Mouse (Mus musculus) liver, embryonic 11.5 days (tissue): ENCODE results near the gene Adora1. TPM values are rescaled to one million over a fixed set of nuclear protein-coding genes. Genes with fewer than 3 reads are reported as not detected.

Source experiments
- ATAC-seq: fragments of 200-750 bp; cut with Nextera tagmentation; replicated peaks from 2 replicates; pipeline ENCODE4 v1.8.0; 2017; ENCODE audit warnings: moderate number of reproducible peaks, mild to moderate bottlenecking, moderate TSS enrichment, moderate library complexity; ENCODE audit not compliant: low FRiP score
- DNase-seq: peaks from one replicate; pipeline ENCODE4 v3.0.0-alpha.2; 2017; ENCODE audit warnings: low spot score
- H3K27ac ChIP-seq: fragments of 300-500 bp; sonication (generic); 2 replicates; pipeline ENCODE4 v1.5.1; 2014; ENCODE audit warnings: mild to moderate bottlenecking, low read depth, low read length, control low read depth
- H3K27me3 ChIP-seq: fragments of 300-500 bp; sonication (generic); replicated peaks from 2 replicates; pipeline ENCODE4 v1.6.1; 2014; ENCODE audit warnings: low read length, mixed read lengths; ENCODE audit not compliant: control insufficient read depth, insufficient read depth
- H3K36me3 ChIP-seq: fragments of 300-500 bp; sonication (generic); 2 replicates; pipeline ENCODE4 v1.6.1; 2014; ENCODE audit warnings: mild to moderate bottlenecking, low read length, moderate library complexity, mixed read lengths; ENCODE audit not compliant: control insufficient read depth, insufficient read depth
- H3K4me1 ChIP-seq: fragments of 300-500 bp; sonication (generic); replicated peaks from 2 replicates; pipeline ENCODE4 v1.6.1; 2014; ENCODE audit warnings: low read length, mixed read lengths; ENCODE audit not compliant: control insufficient read depth, insufficient read depth
- H3K4me2 ChIP-seq: fragments of 300-500 bp; sonication (generic); 2 replicates; pipeline ENCODE4 v1.6.1; 2014; ENCODE audit warnings: mild to moderate bottlenecking, control low read depth, moderate library complexity
- H3K4me3 ChIP-seq: fragments of 300-500 bp; sonication (generic); 2 replicates; pipeline ENCODE4 v1.5.1; 2014; ENCODE audit warnings: low read depth, low read length, control low read depth
- H3K9ac ChIP-seq: fragments of 300-500 bp; sonication (generic); 2 replicates; pipeline ENCODE4 v1.6.1; 2014; ENCODE audit warnings: low read depth, low read length, control low read depth
- H3K9me3 ChIP-seq: fragments of 300-500 bp; sonication (generic); 2 replicates; pipeline ENCODE4 v1.6.1; 2016; ENCODE audit warnings: low read length, inconsistent platforms, mixed read lengths; ENCODE audit not compliant: control insufficient read depth
- WGBS: fragments of 180-500 bp; shearing (Covaris S2); extraction: QIAGEN DNeasy Blood & Tissue Kit; methylation state at CpG from one replicate; pipeline ENCODE4 v1.1.7; 2014; 5-methylcytosine and 5-hydroxymethylcytosine counted together
- polyA plus RNA-seq: library from polyadenylated mRNA; unstranded; fragments of >200 nt; fragmentation: Nextera tagmentation; extraction: Ambion mirVana; gene quantifications from 2 replicates; pipeline ENCODE4 v1.2.1, GENCODE M21; 2014

Gene Adora1
- polyA plus RNA-seq, 1 experiment from 2014 or later = 0.29 TPM

DNA sequence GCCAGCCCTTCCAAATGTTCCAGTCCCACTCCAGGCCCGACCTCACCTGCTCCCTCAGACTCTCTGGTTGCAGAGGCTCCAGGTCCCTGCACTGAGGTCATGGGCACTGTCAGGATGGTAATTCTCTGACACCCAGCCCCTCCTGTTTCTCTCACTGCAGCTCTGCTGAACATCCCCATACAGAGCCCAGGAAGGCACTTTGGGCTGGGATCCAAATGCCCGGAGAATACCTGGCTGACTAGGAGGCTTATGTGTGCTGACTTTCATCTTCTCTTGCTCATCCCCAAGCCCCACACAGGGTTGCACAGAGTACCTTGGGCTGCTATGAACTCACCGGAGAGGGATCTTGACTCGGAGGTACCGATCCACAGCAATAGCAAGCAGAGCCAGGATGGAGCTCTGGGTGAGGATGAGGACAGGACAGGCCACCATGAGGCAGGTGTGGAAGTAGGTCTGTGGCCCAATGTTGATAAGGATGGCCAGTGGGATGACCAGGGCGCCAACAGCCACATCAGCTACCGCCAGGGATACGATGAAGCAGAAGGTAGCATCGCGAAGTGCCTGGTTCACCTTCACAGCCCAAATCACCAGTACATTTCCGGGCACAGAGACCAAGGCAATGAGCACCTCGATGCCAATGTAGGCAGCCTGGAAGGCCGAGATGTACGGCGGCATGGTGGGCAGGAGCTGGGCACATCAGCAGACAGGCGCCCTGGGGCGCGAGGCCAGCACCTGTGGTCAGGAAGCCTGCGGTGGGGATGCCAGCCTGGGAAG lies 1.4 kb downstream of the Adora1 start:
- H3K4me3 ChIP-seq = no peak overlapping the region
- no peak for ATAC-seq
- H3K4me1 ChIP-seq = no peaks in the 10 kb centered on the region
- H3K9me3 ChIP-seq = no peaks in the 10 kb centered on the region
- no peak overlapping the region for H3K9ac ChIP-seq
- no peak for DNase-seq
- H3K27me3 ChIP-seq = peaks cover 46% of the 10 kb centered on the region
- H3K4me2 ChIP-seq = no peak overlapping the region
- WGBS = 48% methylated on average over 19 of the region's 19 CpGs
- no peaks in the 10 kb centered on the region for H3K36me3 ChIP-seq
- H3K27ac ChIP-seq = no peak overlapping the region

DNA sequence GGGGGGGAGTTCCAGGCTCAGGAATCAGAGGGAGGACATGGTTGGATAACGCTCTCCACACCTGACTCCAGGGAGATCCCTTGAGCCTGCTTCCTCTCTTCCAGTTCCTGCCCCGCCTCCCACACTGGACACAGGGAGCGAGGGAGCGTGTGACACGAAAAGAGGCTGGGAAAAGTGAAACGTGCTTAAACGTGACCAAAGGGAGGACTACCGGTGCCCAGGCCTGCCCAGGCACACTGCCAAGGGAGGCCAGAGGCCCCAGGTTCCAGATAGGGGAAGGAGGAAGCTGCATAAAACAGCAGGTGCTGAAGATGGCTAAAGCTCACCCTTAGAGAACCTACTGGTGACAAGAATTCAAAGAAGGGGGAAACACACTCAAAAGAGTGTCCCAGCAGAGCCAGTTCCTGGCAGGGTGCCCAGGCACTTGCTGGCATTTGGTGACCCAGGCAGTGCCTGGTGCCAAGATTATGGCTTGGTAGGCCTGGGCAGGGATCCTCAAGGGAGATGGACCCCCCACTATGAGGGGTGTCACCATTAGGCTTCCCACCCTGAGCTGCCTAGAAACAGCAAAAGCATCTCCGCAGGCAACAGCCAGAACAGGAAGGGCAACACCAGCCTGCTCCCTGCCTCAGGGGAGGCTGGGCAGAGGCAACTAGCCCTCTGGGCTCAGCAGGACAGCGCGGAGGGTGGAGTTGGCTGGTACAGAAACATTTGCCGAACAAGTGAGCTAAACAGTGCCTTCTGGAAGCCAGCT lies 2.3 kb downstream of the Adora1 start:
- no peaks in the 10 kb centered on the region for H3K9me3 ChIP-seq
- H3K27me3 ChIP-seq = peaks cover 46% of the 10 kb centered on the region
- H3K36me3 ChIP-seq = no peaks in the 10 kb centered on the region
- DNase-seq (no peak), ATAC-seq (no peak)
- no peak overlapping the region for H3K4me2 ChIP-seq
- no peak overlapping the region for H3K4me3 ChIP-seq
- 63% methylated on average over 12 of the region's 12 CpGs for WGBS
- no peak overlapping the region for H3K9ac ChIP-seq
- H3K27ac ChIP-seq = no peak overlapping the region
- no peaks in the 10 kb centered on the region for H3K4me1 ChIP-seq

DNA sequence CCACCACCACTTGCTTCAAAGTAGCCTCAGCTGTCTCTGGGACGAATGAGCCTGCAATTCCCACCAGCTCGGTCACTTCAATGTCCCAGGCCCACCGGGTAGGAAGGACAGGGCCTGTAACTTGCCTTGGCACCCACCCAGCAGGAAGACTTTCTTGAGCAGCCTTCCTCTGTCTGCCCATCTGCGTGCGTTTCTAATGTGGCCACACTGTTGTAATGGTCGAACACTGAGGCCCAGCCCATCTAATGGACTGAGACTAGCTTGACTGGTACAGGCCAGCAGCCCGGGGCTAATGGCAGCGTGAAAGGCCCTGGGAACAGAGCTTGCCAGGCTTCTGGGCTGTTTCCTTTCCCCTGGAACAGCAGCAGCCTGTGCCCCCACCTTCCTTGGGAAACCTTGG lies 2.9 kb downstream of the Adora1 start:
- H3K9me3 ChIP-seq = no peaks in the 10 kb centered on the region
- 74% methylated on average over 8 of the region's 8 CpGs for WGBS
- H3K9ac ChIP-seq = no peak overlapping the region
- H3K36me3 ChIP-seq = no peaks in the 10 kb centered on the region
- no peak overlapping the region for H3K4me3 ChIP-seq
- ATAC-seq (no peak), DNase-seq (no peak)
- no peak overlapping the region for H3K4me2 ChIP-seq
- H3K27ac ChIP-seq = no peak overlapping the region
- no peaks in the 10 kb centered on the region for H3K4me1 ChIP-seq
- peaks cover 46% of the 10 kb centered on the region for H3K27me3 ChIP-seq

DNA sequence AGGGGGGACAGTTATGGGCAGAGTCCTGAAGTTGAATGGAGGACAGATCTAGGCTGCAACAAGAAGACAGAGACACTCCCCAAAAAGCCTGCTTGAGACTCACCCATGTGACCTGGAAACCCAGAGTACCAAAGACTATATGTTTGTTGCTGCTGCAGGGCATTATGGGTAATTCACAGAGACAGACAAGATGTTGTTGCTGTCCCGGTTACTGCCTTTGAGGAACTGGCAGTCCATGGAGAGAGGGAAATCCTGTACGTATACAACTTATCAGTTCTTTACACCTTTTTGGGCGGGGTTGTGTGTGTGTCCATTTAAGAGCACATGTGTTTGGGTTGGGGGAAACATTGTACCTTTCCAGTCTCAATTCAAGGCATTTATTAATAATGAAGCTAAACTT lies 3.5 kb downstream of the Adora1 start:
- Histone ChIP-seq H3K27ac (no peak overlapping the region), H3K4me1 (no peaks in the 10 kb centered on the region), H3K36me3 (no peaks in the 10 kb centered on the region), H3K4me3 (no peak overlapping the region), H3K9ac (no peak overlapping the region), H3K27me3 (peaks cover 40% of the 10 kb centered on the region), H3K9me3 (no peaks in the 10 kb centered on the region), H3K4me2 (no peak overlapping the region)
- no peak for ATAC-seq
- DNase-seq = no peak
- WGBS = 49% methylated on average over 3 of the region's 3 CpGs

DNA sequence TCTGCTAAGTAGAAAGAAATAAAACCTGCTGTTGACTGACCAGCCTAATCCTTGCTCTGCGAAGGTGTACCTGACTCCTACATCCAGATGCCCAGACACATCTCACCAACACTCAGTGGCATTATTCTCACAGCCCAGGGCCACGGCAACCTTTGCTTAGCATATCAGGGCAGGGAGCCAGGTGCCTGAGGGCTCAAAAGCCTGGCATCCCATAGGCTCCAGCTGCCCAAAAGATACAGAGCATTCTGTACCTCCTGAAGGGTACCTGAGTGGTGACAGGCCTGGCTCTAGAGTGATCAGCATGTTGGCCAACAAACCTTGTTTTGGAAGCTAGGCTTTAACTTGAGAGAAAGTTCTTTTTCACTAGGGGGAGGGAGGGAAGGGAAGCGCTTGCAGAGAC lies 4.0 kb downstream of the Adora1 start:
- Histone ChIP-seq H3K27ac (no peak overlapping the region), H3K4me3 (no peak overlapping the region), H3K4me1 (no peaks in the 10 kb centered on the region), H3K9ac (no peak overlapping the region), H3K27me3 (peaks cover 38% of the 10 kb centered on the region), H3K36me3 (no peaks in the 10 kb centered on the region), H3K4me2 (no peak overlapping the region), H3K9me3 (no peaks in the 10 kb centered on the region)
- 78% methylated on average over 3 of the region's 3 CpGs for WGBS
- DNase-seq (no peak), ATAC-seq (no peak)

DNA sequence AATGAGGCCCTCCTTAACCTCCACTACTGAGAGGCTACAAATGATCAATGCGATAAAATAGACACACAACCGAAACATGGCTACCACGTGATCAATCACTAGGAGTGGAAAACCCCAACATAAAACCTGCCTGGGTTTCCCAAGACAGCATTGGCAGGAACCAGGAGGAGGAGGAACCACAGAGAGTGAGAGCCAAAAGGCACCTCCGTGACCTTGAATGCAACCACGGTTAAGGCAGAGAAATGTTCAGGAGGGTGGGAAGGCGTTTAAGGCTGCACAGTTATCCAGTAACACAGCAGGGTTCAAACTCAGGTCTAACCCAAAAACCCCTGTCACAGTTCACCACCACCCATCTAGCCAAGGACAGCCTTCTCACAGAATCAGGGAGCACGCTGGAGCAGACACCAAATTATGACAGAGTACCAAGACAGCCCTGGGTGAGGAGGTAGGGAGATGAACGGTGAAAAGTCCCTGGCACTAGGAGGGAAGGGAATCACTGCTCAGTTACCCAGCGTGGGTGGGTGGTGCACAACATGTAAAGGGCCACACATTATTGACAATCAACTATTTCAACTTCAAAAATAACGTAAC lies 4.5 kb downstream of the Adora1 start:
- DNase-seq (no peak), ATAC-seq (no peak)
- H3K4me2 ChIP-seq = no peak overlapping the region
- no peaks in the 10 kb centered on the region for H3K9me3 ChIP-seq
- H3K27me3 ChIP-seq = peaks cover 37% of the 10 kb centered on the region
- no peaks in the 10 kb centered on the region for H3K36me3 ChIP-seq
- H3K9ac ChIP-seq = no peak overlapping the region
- H3K27ac ChIP-seq = no peak overlapping the region
- H3K4me1 ChIP-seq = no peaks in the 10 kb centered on the region
- H3K4me3 ChIP-seq = no peak overlapping the region
- WGBS = 76% methylated on average over 10 of the region's 10 CpGs

DNA sequence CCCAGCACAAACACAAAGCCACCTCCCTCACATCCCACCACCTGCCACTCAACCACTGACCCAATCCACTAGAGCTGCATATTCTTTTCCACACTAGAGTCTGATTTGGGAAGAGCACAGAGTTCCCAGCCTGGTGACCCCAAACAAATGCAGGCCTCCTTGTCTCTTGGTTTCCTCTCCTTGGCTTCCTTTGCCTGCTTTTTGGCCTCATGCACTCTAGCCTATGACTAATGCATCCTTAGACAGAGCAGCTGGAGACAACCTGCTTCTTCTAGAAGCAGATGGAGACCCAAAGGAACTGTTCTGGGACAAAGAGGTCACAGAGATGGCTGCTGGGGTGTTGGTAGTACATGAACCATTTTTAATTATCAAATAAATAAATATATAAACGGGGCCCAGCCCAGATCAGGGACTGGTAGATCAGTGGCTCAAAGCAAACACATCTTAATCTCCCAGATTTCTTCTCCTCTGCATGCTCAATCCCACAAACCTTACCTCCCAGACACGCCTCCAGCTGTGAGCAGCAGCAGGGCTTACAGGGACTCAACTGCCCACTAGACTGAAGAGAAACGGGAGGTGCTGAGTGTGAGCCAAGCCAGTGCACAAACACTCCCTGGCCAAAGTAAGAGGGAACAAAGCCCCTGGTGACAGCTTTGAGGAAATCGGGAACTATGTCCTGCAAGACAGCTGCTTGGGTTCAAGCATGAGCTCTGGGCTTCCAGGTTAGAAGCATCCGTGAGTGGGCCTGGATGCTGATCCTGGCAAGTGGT lies 5.2 kb downstream of the Adora1 start:
- Histone ChIP-seq H3K4me2 (no peak overlapping the region), H3K27me3 (peaks cover 29% of the 10 kb centered on the region), H3K4me1 (no peaks in the 10 kb centered on the region), H3K9ac (no peak overlapping the region), H3K27ac (no peak overlapping the region), H3K36me3 (no peaks in the 10 kb centered on the region), H3K9me3 (no peaks in the 10 kb centered on the region), H3K4me3 (no peak overlapping the region)
- 65% methylated on average over 5 of the region's 5 CpGs for WGBS
- no peak for DNase-seq
- ATAC-seq = no peak

DNA sequence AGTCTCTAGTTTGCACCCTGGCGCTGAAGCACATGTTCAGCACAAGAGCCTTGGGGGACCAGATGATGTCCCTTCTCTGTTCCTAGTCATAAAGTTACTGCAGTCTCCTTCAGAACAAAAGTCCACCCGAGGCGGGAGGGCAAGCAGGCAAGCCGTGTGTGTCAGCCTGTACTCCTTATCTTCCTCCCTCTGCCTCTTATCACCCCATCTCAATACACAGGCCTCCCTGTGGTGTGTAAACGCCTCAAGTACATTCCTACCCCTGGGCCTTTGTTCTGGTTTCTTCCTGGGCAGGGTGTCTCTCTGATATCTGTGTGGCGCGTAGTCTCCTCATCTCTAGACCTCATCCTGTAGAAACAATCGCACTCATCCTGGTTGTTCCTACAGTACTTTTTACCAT lies 8.5 kb downstream of the Adora1 start:
- Histone ChIP-seq H3K9me3 (no peaks in the 10 kb centered on the region), H3K4me2 (no peak overlapping the region), H3K27me3 (peaks cover 9% of the 10 kb centered on the region; the same call in 1 of the 2 replicates), H3K27ac (no peak overlapping the region), H3K9ac (no peak overlapping the region), H3K36me3 (no peaks in the 10 kb centered on the region), H3K4me1 (peaks cover 3% of the 10 kb centered on the region; the same call in 1 of the 2 replicates), H3K4me3 (no peak overlapping the region)
- no peak for ATAC-seq
- no peak for DNase-seq
- WGBS = 42% methylated on average over 8 of the region's 8 CpGs
